Mouse (Mus musculus): Measurements from ENCODE around the gene Cep128. TPM values are rescaled to one million over a fixed set of nuclear protein-coding genes. Genes with fewer than 3 reads are reported as not detected.

The Cep128 gene
- total and polyA plus RNA-seq, 3 experiments: 8.9 to 109 (median 47.7) TPM

DNA sequence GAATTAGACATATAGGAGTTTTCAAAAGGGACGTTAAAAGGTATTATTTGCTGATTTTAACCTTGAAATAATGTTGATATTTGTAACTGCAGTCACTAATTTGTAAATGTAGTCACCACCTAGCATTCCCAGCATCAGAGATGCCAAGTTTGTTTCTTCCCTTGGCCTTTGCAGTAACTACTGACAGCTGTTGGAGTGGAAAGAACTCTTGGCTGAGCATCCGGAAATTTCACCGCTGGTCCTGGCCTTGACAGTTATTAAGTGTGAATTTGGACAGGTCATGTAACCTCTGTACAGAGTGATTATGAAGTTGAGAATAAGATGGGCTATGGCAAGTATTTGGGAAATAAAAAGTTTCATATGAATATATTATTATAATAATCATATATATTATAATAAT, 413.1 kb downstream of the Cep128 start:
- H3K9me3 ChIP-seq (replicated peaks): no peaks in the 10 kb centered on the region
- H3K4me3 ChIP-seq (ENCODE audit: low read depth, low read length): no peak overlapping the region
- H3K36me3 ChIP-seq (replicated peaks): no peaks in the 10 kb centered on the region
- no peaks in the 10 kb centered on the region for H3K4me1 ChIP-seq (ENCODE audit: insufficient read depth, low read depth, low read length)
- H3K27me3 ChIP-seq (ENCODE audit: insufficient read depth, low read length): no peaks in the 10 kb centered on the region; the same call in 1 of the 2 replicates
- TF ChIP-seq TAL1 (conservative IDR thresholded peaks at IDR 0.05; ENCODE audit: low read depth, low read length) (no peak), CTCF (IDR thresholded peaks at IDR 0.05; ENCODE audit: low read depth, low read length) (no peak), POLR2AphosphoS5 (IDR thresholded peaks at IDR 0.05; ENCODE audit: insufficient replicate concordance, low read depth, low read length) (no peak), GATA2 (IDR thresholded peaks at IDR 0.05; ENCODE audit: borderline replicate concordance, low read depth, low read length) (no peak), GATA1 (IDR thresholded peaks at IDR 0.05; ENCODE audit: borderline replicate concordance, low read length) (no peak)
- ATAC-seq (ENCODE audit: extremely low read depth, insufficient number of reproducible peaks, low FRiP score, poor library complexity, severe bottlenecking) (no peak), DNase-seq (ENCODE audit: low spot score) (no peak)

GRCm38 (mm10) chr12:90961386-90962017, 422.7 kb downstream of the Cep128 start:
- no peak for ATAC-seq (ENCODE audit: extremely low read depth, insufficient number of reproducible peaks, low FRiP score, poor library complexity, severe bottlenecking)
- TF ChIP-seq CTCF (IDR thresholded peaks at IDR 0.05; ENCODE audit: low read depth, low read length): no peak
- no peak for TF ChIP-seq TAL1 (conservative IDR thresholded peaks at IDR 0.05; ENCODE audit: low read depth, low read length)
- TF ChIP-seq GATA2 (IDR thresholded peaks at IDR 0.05; ENCODE audit: borderline replicate concordance, low read depth, low read length): no peak
- TF ChIP-seq POLR2AphosphoS5 (IDR thresholded peaks at IDR 0.05; ENCODE audit: insufficient replicate concordance, low read depth, low read length): no peak
- TF ChIP-seq GATA1 (IDR thresholded peaks at IDR 0.05; ENCODE audit: borderline replicate concordance, low read length): no peak
- no peak for DNase-seq (ENCODE audit: low spot score)
- Histone ChIP-seq H3K4me1 (ENCODE audit: insufficient read depth, low read depth, low read length) (no peaks in the 10 kb centered on the region), H3K4me3 (ENCODE audit: low read depth, low read length) (no peak overlapping the region), H3K9me3 (replicated peaks) (no peaks in the 10 kb centered on the region), H3K36me3 (replicated peaks) (no peaks in the 10 kb centered on the region), H3K27me3 (ENCODE audit: insufficient read depth, low read length) (no peaks in the 10 kb centered on the region)

DNA sequence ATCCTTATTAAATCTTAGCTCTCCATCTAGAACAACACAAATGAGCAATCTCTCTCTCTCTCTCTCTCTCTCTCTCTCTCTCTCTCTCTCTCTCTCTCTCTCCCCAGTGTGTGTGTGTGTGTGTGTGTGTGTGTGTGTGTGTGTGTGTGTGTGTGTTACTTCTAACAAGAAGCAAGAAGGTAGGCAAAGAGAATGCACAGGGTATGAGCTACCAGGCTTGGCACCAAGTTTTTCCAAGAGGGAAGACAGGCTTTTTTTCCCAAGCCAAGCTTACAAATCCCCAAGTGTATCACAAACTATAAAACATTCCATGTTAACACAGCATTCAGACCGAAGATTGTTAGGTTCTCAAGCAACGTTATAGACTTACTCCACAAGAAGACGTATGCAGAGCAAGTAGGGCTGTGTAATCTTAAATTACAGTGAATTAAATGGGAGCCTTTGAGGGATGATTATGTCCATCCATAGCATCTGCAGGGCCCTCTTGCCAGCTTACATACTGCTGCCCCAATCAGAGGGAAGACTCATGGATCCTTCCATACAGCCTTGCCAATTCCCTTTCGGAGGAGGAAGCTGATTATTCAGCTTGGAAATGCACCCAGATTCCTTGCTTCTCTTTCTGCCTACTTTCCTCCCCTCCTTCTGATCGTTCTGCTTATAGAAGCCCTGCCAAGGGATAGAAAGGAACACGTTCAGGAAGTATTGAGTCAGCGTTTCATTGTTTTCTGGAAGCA, 429.3 kb downstream of the Cep128 start:
- DNase-seq (ENCODE audit: low spot score): no peak
- H3K36me3 ChIP-seq (replicated peaks): no peaks in the 10 kb centered on the region
- H3K9me3 ChIP-seq (replicated peaks): no peaks in the 10 kb centered on the region
- H3K4me1 ChIP-seq (ENCODE audit: insufficient read depth, low read depth, low read length): no peaks in the 10 kb centered on the region
- H3K27me3 ChIP-seq (ENCODE audit: insufficient read depth, low read length): no peaks in the 10 kb centered on the region
- H3K4me3 ChIP-seq (ENCODE audit: low read depth, low read length): no peak overlapping the region
- TF ChIP-seq GATA1 (IDR thresholded peaks at IDR 0.05; ENCODE audit: borderline replicate concordance, low read length) (no peak), TAL1 (conservative IDR thresholded peaks at IDR 0.05; ENCODE audit: low read depth, low read length) (no peak), POLR2AphosphoS5 (IDR thresholded peaks at IDR 0.05; ENCODE audit: insufficient replicate concordance, low read depth, low read length) (no peak), GATA2 (IDR thresholded peaks at IDR 0.05; ENCODE audit: borderline replicate concordance, low read depth, low read length) (no peak), CTCF (IDR thresholded peaks at IDR 0.05; ENCODE audit: low read depth, low read length) (no peak)
- no peak for ATAC-seq (ENCODE audit: extremely low read depth, insufficient number of reproducible peaks, low FRiP score, poor library complexity, severe bottlenecking)

Other genes starting within 250 kb of the Cep128 start
- not detected in 2 replicates for gene Tshr, start 154 bp upstream of the Cep128 start, total RNA-seq (2014; fragmentation: Nextera tagmentation)
- 0.35 and 0.49 TPM in 2 replicates for gene Tshr, start 154 bp upstream of the Cep128 start, total RNA-seq (2017)
- gene Tshr, start 154 bp upstream of the Cep128 start, polyA plus RNA-seq (2012): not detected in 2 replicates
- 153 and 157 TPM in 2 replicates for gene Gtf2a1, start 206.1 kb upstream of the Cep128 start, total RNA-seq (2014; fragmentation: Nextera tagmentation)
- 62.3 and 76.3 TPM in 2 replicates for gene Gtf2a1, start 206.1 kb upstream of the Cep128 start, total RNA-seq (2017)
- 10.3 and 13.5 TPM in 2 replicates for gene Gtf2a1, start 206.1 kb upstream of the Cep128 start, polyA plus RNA-seq (2012)

Data from G1E (cell line).